Mouse (Mus musculus): ENCODE measurements around the gene Castor2.
A peak's percentile ranks its signal among the peaks of the same experiment; 100 is the strongest.

Castor2 gene

GRCm38 (mm10) chr5:134164688-134165087 lies 65.2 kb downstream of the Castor2 start:
- no peak for DNase-seq (ENCODE audit: low spot score)

GRCm38 (mm10) chr5:134166642-134167041 lies 67.1 kb downstream of the Castor2 start:
- DNase-seq (ENCODE audit: low spot score): no peak

- DNase-seq (ENCODE audit: low spot score): no peak
These were observed 68.5 kb downstream of the Castor2 start for GRCm38 (mm10) chr5:134168033-134168432.

- DNase-seq (ENCODE audit: low spot score): no peak
These were observed 69.7 kb downstream of the Castor2 start for GRCm38 (mm10) chr5:134169231-134169630.

- DNase-seq (ENCODE audit: low spot score): peak; percentile 50
These were observed 70.7 kb downstream of the Castor2 start for GRCm38 (mm10) chr5:134170167-134170566.

GRCm38 (mm10) chr5:134173206-134173605 lies 73.7 kb downstream of the Castor2 start:
- DNase-seq (ENCODE audit: low spot score): no peak

- DNase-seq (ENCODE audit: low spot score): peak; percentile 62
These were observed 76.2 kb downstream of the Castor2 start for GRCm38 (mm10) chr5:134175696-134176095.

GRCm38 (mm10) chr5:134176169-134176881 lies 76.8 kb downstream of the Castor2 start, which contains the start of gene Rcc1l:
Gene Rcc1l (minus strand): TSS chr5:134176774.
- DNase-seq (ENCODE audit: low spot score): peak; percentile 86

- no peak for DNase-seq (ENCODE audit: low spot score)
These were observed 79.0 kb downstream of the Castor2 start for GRCm38 (mm10) chr5:134178536-134178935.

GRCm38 (mm10) chr5:134179871-134180270 lies 80.4 kb downstream of the Castor2 start:
- DNase-seq (ENCODE audit: low spot score): peak; percentile 57

GRCm38 (mm10) chr5:134182172-134182571 lies 82.7 kb downstream of the Castor2 start:
- no peak for DNase-seq (ENCODE audit: low spot score)

GRCm38 (mm10) chr5:134182735-134183134 lies 83.2 kb downstream of the Castor2 start:
- DNase-seq (ENCODE audit: low spot score): no peak

- no peak for DNase-seq (ENCODE audit: low spot score)
These were observed 83.7 kb downstream of the Castor2 start for GRCm38 (mm10) chr5:134183162-134183561.

GRCm38 (mm10) chr5:134183880-134184808 lies 84.6 kb downstream of the Castor2 start, which contains the start of gene Gtf2ird2:
Gene Gtf2ird2 (plus strand): TSS chr5:134184019.
- peak; percentile 99 for DNase-seq (ENCODE audit: low spot score)

- no peak for DNase-seq (ENCODE audit: low spot score)
These were observed 86.5 kb downstream of the Castor2 start for GRCm38 (mm10) chr5:134186059-134186458.

- DNase-seq (ENCODE audit: low spot score): peak; percentile 29
These were observed 87.6 kb downstream of the Castor2 start for GRCm38 (mm10) chr5:134186961-134187731.

GRCm38 (mm10) chr5:134188571-134188970 lies 89.1 kb downstream of the Castor2 start:
- no peak for DNase-seq (ENCODE audit: low spot score)

- no peak for DNase-seq (ENCODE audit: low spot score)
These were observed 94.2 kb downstream of the Castor2 start for GRCm38 (mm10) chr5:134193664-134194063.

All from yolk sac, embryonic 10.5 days (tissue).